Mouse (Mus musculus) intestine, embryonic 15.5 days (tissue): ENCODE measurements around the gene Chl1. TPM values are rescaled to one million over a fixed set of nuclear protein-coding genes. Genes with fewer than 3 reads are reported as not detected.

Experiments used
- ATAC-seq: fragments of 200-750 bp; cut with Nextera tagmentation; 2 replicates; pipeline ENCODE4 v1.8.0; 2017; ENCODE audit warnings: moderate TSS enrichment, moderate library complexity
- H3K27ac ChIP-seq: fragments of 300-500 bp; sonication (generic); 2 replicates; pipeline ENCODE4 v1.5.1; 2015; ENCODE audit warnings: mild to moderate bottlenecking, inconsistent platforms
- H3K27me3 ChIP-seq: fragments of 300-500 bp; sonication (generic); replicated peaks from 2 replicates; pipeline ENCODE4 v1.6.1; 2015; ENCODE audit warnings: inconsistent platforms
- H3K36me3 ChIP-seq: fragments of 300-500 bp; sonication (generic); 2 replicates; pipeline ENCODE4 v1.6.1; 2015; ENCODE audit warnings: inconsistent platforms
- H3K4me1 ChIP-seq: fragments of 300-500 bp; sonication (generic); replicated peaks from 2 replicates; pipeline ENCODE4 v1.6.1; 2015; ENCODE audit warnings: inconsistent platforms
- H3K4me2 ChIP-seq: fragments of 300-500 bp; sonication (generic); replicated peaks from 2 replicates; pipeline ENCODE4 v1.6.1; 2015; ENCODE audit warnings: mild to moderate bottlenecking, inconsistent platforms
- H3K4me3 ChIP-seq: fragments of 300-500 bp; sonication (generic); replicated peaks from 2 replicates; pipeline ENCODE4 v1.5.1; 2015; ENCODE audit warnings: inconsistent platforms
- H3K9ac ChIP-seq: fragments of 300-500 bp; sonication (generic); 2 replicates; pipeline ENCODE4 v1.6.1; 2015; ENCODE audit warnings: inconsistent platforms
- H3K9me3 ChIP-seq: fragments of 300-500 bp; sonication (generic); 2 replicates; pipeline ENCODE4 v1.6.1; 2016; ENCODE audit warnings: inconsistent platforms
- WGBS: fragments of 180-500 bp; shearing (Covaris S2); methylation state at CpG from one replicate; pipeline ENCODE4 v1.1.7; 2015; 5-methylcytosine and 5-hydroxymethylcytosine counted together
- polyA plus RNA-seq: library from polyadenylated mRNA; unstranded; fragments of >200 nt; fragmentation: Nextera tagmentation; extraction: Ambion mirVana; gene quantifications from 2 replicates; pipeline ENCODE4 v1.2.1, GENCODE M21; 2015

Gene Chl1
- polyA plus RNA-seq, 1 experiment from 2014 or later: 3.4 TPM

- peak; percentile 63 for ATAC-seq
- Histone ChIP-seq H3K27ac (no peak overlapping the region), H3K27me3 (no peaks in the 10 kb centered on the region), H3K4me2 (no peak overlapping the region), H3K9me3 (no peaks in the 10 kb centered on the region), H3K9ac (no peak overlapping the region), H3K4me1 (no peaks in the 10 kb centered on the region), H3K36me3 (no peaks in the 10 kb centered on the region), H3K4me3 (no peak overlapping the region)
- WGBS: 15% methylated on average over 8 of the region's 8 CpGs
Observed at GRCm38 (mm10) chr6:103682854-103683574, 172.6 kb downstream of the Chl1 start.

- WGBS: 55% methylated on average over 3 of the region's 3 CpGs
- Histone ChIP-seq H3K4me2 (no peak overlapping the region), H3K27ac (no peak overlapping the region), H3K4me3 (no peak overlapping the region), H3K9me3 (no peaks in the 10 kb centered on the region), H3K27me3 (no peaks in the 10 kb centered on the region), H3K4me1 (no peaks in the 10 kb centered on the region), H3K9ac (no peak overlapping the region), H3K36me3 (no peaks in the 10 kb centered on the region)
- ATAC-seq: no peak
Observed at GRCm38 (mm10) chr6:103692511-103692910, 182.1 kb downstream of the Chl1 start.

GRCm38 (mm10) chr6:103697349-103698028, 187.1 kb downstream of the Chl1 start:
- no peak overlapping the region for H3K4me3 ChIP-seq
- H3K36me3 ChIP-seq: no peaks in the 10 kb centered on the region
- H3K9ac ChIP-seq: no peak overlapping the region
- no peaks in the 10 kb centered on the region for H3K27me3 ChIP-seq
- H3K27ac ChIP-seq: no peak overlapping the region
- H3K4me2 ChIP-seq: no peak overlapping the region
- no peak for ATAC-seq
- no peaks in the 10 kb centered on the region for H3K9me3 ChIP-seq
- 64% methylated on average over 7 of the region's 7 CpGs for WGBS
- no peaks in the 10 kb centered on the region for H3K4me1 ChIP-seq

- ATAC-seq: no peak
- Histone ChIP-seq H3K4me1 (no peaks in the 10 kb centered on the region), H3K4me2 (no peak overlapping the region), H3K9ac (no peak overlapping the region), H3K4me3 (no peak overlapping the region), H3K9me3 (no peaks in the 10 kb centered on the region), H3K36me3 (no peaks in the 10 kb centered on the region), H3K27ac (no peak overlapping the region), H3K27me3 (no peaks in the 10 kb centered on the region)
- 80% methylated on average over 1 of the region's 1 CpGs for WGBS
Observed at GRCm38 (mm10) chr6:103699482-103699881, 189.1 kb downstream of the Chl1 start.

GRCm38 (mm10) chr6:103699895-103700294, 189.5 kb downstream of the Chl1 start:
- H3K4me1 ChIP-seq: no peaks in the 10 kb centered on the region
- 78% methylated on average over 1 of the region's 1 CpGs for WGBS
- ATAC-seq: no peak

GRCm38 (mm10) chr6:103700336-103700735, 189.9 kb downstream of the Chl1 start:
- Histone ChIP-seq H3K9ac (no peak overlapping the region), H3K27ac (no peak overlapping the region), H3K9me3 (no peaks in the 10 kb centered on the region), H3K4me2 (no peak overlapping the region), H3K36me3 (no peaks in the 10 kb centered on the region), H3K4me1 (no peaks in the 10 kb centered on the region), H3K27me3 (no peaks in the 10 kb centered on the region), H3K4me3 (no peak overlapping the region)
- 50% methylated on average over 7 of the region's 7 CpGs for WGBS
- no peak for ATAC-seq

More at GRCm38 (mm10) chr6:103699895-103700294, 189.5 kb downstream of the Chl1 start:
- no peak overlapping the region for H3K9ac ChIP-seq
- no peak overlapping the region for H3K4me2 ChIP-seq
- H3K9me3 ChIP-seq: no peaks in the 10 kb centered on the region
- H3K27ac ChIP-seq: no peak overlapping the region
- H3K4me3 ChIP-seq: no peak overlapping the region
- H3K36me3 ChIP-seq: no peaks in the 10 kb centered on the region
- no peaks in the 10 kb centered on the region for H3K27me3 ChIP-seq

GRCm38 (mm10) chr6:103706366-103706765, 196.0 kb downstream of the Chl1 start:
- 77% methylated on average over 3 of the region's 3 CpGs for WGBS
- Histone ChIP-seq H3K4me1 (no peaks in the 10 kb centered on the region), H3K27me3 (no peaks in the 10 kb centered on the region), H3K4me3 (no peak overlapping the region), H3K9ac (no peak overlapping the region), H3K4me2 (no peak overlapping the region), H3K27ac (no peak overlapping the region), H3K36me3 (no peaks in the 10 kb centered on the region), H3K9me3 (no peaks in the 10 kb centered on the region)
- no peak for ATAC-seq

- Histone ChIP-seq H3K9ac (no peak overlapping the region), H3K27ac (no peak overlapping the region), H3K9me3 (no peaks in the 10 kb centered on the region), H3K27me3 (no peaks in the 10 kb centered on the region), H3K36me3 (no peaks in the 10 kb centered on the region), H3K4me2 (no peak overlapping the region), H3K4me3 (no peak overlapping the region), H3K4me1 (no peaks in the 10 kb centered on the region)
- ATAC-seq: no peak
Observed at GRCm38 (mm10) chr6:103739291-103739690, 228.9 kb downstream of the Chl1 start.

GRCm38 (mm10) chr6:103742784-103743183, 232.4 kb downstream of the Chl1 start:
- no peak for ATAC-seq
- no peak overlapping the region for H3K4me2 ChIP-seq
- H3K27me3 ChIP-seq: no peaks in the 10 kb centered on the region
- no peak overlapping the region for H3K4me3 ChIP-seq
- H3K9me3 ChIP-seq: no peaks in the 10 kb centered on the region
- WGBS: 65% methylated on average over 3 of the region's 3 CpGs
- no peaks in the 10 kb centered on the region for H3K4me1 ChIP-seq
- no peaks in the 10 kb centered on the region for H3K36me3 ChIP-seq
- no peak overlapping the region for H3K9ac ChIP-seq
- H3K27ac ChIP-seq: no peak overlapping the region

- Histone ChIP-seq H3K4me1 (no peaks in the 10 kb centered on the region), H3K4me3 (no peak overlapping the region), H3K27ac (no peak overlapping the region), H3K4me2 (no peak overlapping the region), H3K9ac (no peak overlapping the region), H3K27me3 (no peaks in the 10 kb centered on the region), H3K9me3 (no peaks in the 10 kb centered on the region), H3K36me3 (no peaks in the 10 kb centered on the region)
- ATAC-seq: no peak
- WGBS: 31% methylated on average over 4 of the region's 4 CpGs
Observed at GRCm38 (mm10) chr6:103746103-103746502, 235.7 kb downstream of the Chl1 start.

GRCm38 (mm10) chr6:103749122-103749773, 238.9 kb downstream of the Chl1 start:
- Histone ChIP-seq H3K9me3 (no peaks in the 10 kb centered on the region), H3K4me3 (no peak overlapping the region), H3K27me3 (no peaks in the 10 kb centered on the region), H3K4me1 (no peaks in the 10 kb centered on the region), H3K27ac (no peak overlapping the region), H3K9ac (no peak overlapping the region), H3K36me3 (no peaks in the 10 kb centered on the region), H3K4me2 (no peak overlapping the region)
- ATAC-seq: no peak
- 63% methylated on average over 16 of the region's 16 CpGs for WGBS

- Histone ChIP-seq H3K4me1 (no peaks in the 10 kb centered on the region), H3K27ac (no peak overlapping the region)
- ATAC-seq: no peak
Observed at GRCm38 (mm10) chr6:103753891-103754290, 243.5 kb downstream of the Chl1 start.

More at GRCm38 (mm10) chr6:103753891-103754290, 243.5 kb downstream of the Chl1 start:
- Histone ChIP-seq H3K4me3 (no peak overlapping the region), H3K36me3 (no peaks in the 10 kb centered on the region), H3K9me3 (no peaks in the 10 kb centered on the region), H3K4me2 (no peak overlapping the region), H3K27me3 (no peaks in the 10 kb centered on the region), H3K9ac (no peak overlapping the region)
- WGBS: 72% methylated on average over 4 of the region's 4 CpGs
